Mouse (Mus musculus) heart, embryonic 13.5 days (tissue): Measurements from ENCODE around the gene Lrrc1. TPM values are rescaled to one million over a fixed set of nuclear protein-coding genes. Genes with fewer than 3 reads are reported as not detected.

ENCODE experiments used
- ATAC-seq: fragments of 200-750 bp; cut with Nextera tagmentation; 2 replicates; pipeline ENCODE4 v1.8.0; 2017; ENCODE audit warnings: moderate TSS enrichment; ENCODE audit not compliant: insufficient number of reproducible peaks, low FRiP score, low TSS enrichment; ENCODE audit errors: extremely low read depth
- H3K27ac ChIP-seq: fragments of 300-500 bp; sonication (generic); replicated peaks from 2 replicates; pipeline ENCODE4 v1.5.1; 2015; ENCODE audit warnings: moderate library complexity, mild to moderate bottlenecking, inconsistent platforms
- H3K27me3 ChIP-seq: fragments of 300-500 bp; sonication (generic); replicated peaks from 2 replicates; pipeline ENCODE4 v1.6.1; 2015; ENCODE audit warnings: mild to moderate bottlenecking, inconsistent platforms
- H3K36me3 ChIP-seq: fragments of 300-500 bp; sonication (generic); 2 replicates; pipeline ENCODE4 v1.6.1; 2015; ENCODE audit warnings: mild to moderate bottlenecking, inconsistent platforms
- H3K4me1 ChIP-seq: fragments of 300-500 bp; sonication (generic); 2 replicates; pipeline ENCODE4 v1.6.1; 2015; ENCODE audit warnings: inconsistent platforms
- H3K4me2 ChIP-seq: fragments of 300-500 bp; sonication (generic); 2 replicates; pipeline ENCODE4 v1.6.1; 2015; ENCODE audit warnings: inconsistent platforms, mild to moderate bottlenecking, moderate library complexity
- H3K4me3 ChIP-seq: fragments of 300-500 bp; sonication (generic); 2 replicates; pipeline ENCODE4 v1.5.1; 2015; ENCODE audit warnings: moderate library complexity, mild to moderate bottlenecking, inconsistent platforms
- H3K9ac ChIP-seq: fragments of 300-500 bp; sonication (generic); 2 replicates; pipeline ENCODE4 v1.6.1; 2015; ENCODE audit warnings: inconsistent platforms, mild to moderate bottlenecking, moderate library complexity
- H3K9me3 ChIP-seq: fragments of 300-500 bp; sonication (generic); 2 replicates; pipeline ENCODE4 v1.6.1; 2016; ENCODE audit warnings: inconsistent platforms
- WGBS: fragments of 180-500 bp; shearing (Covaris S2); methylation state at CpG from one replicate; pipeline ENCODE4 v1.1.7; 2015; ENCODE audit warnings: mixed read lengths; 5-methylcytosine and 5-hydroxymethylcytosine counted together
- polyA plus RNA-seq: library from polyadenylated mRNA; unstranded; fragments of >200 nt; fragmentation: Nextera tagmentation; extraction: Ambion mirVana; gene quantifications from 2 replicates; pipeline ENCODE4 v1.2.1, GENCODE M21; 2015

Lrrc1 gene
- polyA plus RNA-seq, 1 experiment from 2014 or later: 12.6 TPM

GRCm38 (mm10) chr9:77525595-77526295 lies 18.9 kb downstream of the Lrrc1 start:
- Histone ChIP-seq H3K27ac (0 out of 2 replicates have a peak overlapping the region, but pooled peaks have one; percentile 10), H3K27me3 (no peaks in the 10 kb centered on the region), H3K9ac (no peak overlapping the region), H3K36me3 (no peaks in the 10 kb centered on the region), H3K9me3 (no peaks in the 10 kb centered on the region), H3K4me2 (no peak overlapping the region), H3K4me1 (peaks cover 59% of the 10 kb centered on the region), H3K4me3 (no peak overlapping the region)
- no peak for ATAC-seq
- 83% methylated on average over 16 of the region's 16 CpGs for WGBS

GRCm38 (mm10) chr9:77523793-77524192 lies 20.9 kb downstream of the Lrrc1 start:
- H3K9ac ChIP-seq: no peak overlapping the region
- no peak overlapping the region for H3K4me2 ChIP-seq
- WGBS: 78% methylated on average over 4 of the region's 4 CpGs
- no peak overlapping the region for H3K27ac ChIP-seq
- H3K36me3 ChIP-seq: no peaks in the 10 kb centered on the region
- no peak for ATAC-seq
- no peaks in the 10 kb centered on the region for H3K9me3 ChIP-seq
- H3K27me3 ChIP-seq: no peaks in the 10 kb centered on the region
- no peak overlapping the region for H3K4me3 ChIP-seq
- peaks cover 55% of the 10 kb centered on the region for H3K4me1 ChIP-seq

- Histone ChIP-seq H3K36me3 (no peaks in the 10 kb centered on the region), H3K4me3 (no peak overlapping the region), H3K9ac (no peak overlapping the region), H3K4me1 (peaks cover 61% of the 10 kb centered on the region), H3K4me2 (no peak overlapping the region), H3K27ac (no peak overlapping the region), H3K27me3 (no peaks in the 10 kb centered on the region), H3K9me3 (no peaks in the 10 kb centered on the region)
- no peak for ATAC-seq
- WGBS: 89% methylated on average over 3 of the region's 3 CpGs
Observed at GRCm38 (mm10) chr9:77522476-77522875, 22.2 kb downstream of the Lrrc1 start.

- H3K4me1 ChIP-seq: peaks cover 66% of the 10 kb centered on the region
Observed at GRCm38 (mm10) chr9:77519198-77519597, 25.5 kb downstream of the Lrrc1 start.

GRCm38 (mm10) chr9:77516782-77517364 lies 27.8 kb downstream of the Lrrc1 start:
- Histone ChIP-seq H3K9me3 (no peaks in the 10 kb centered on the region), H3K9ac (no peak overlapping the region), H3K4me2 (no peak overlapping the region), H3K27me3 (no peaks in the 10 kb centered on the region), H3K36me3 (no peaks in the 10 kb centered on the region), H3K27ac (no peak overlapping the region), H3K4me3 (no peak overlapping the region), H3K4me1 (peaks cover 80% of the 10 kb centered on the region)
- WGBS: 79% methylated on average over 7 of the region's 7 CpGs
- ATAC-seq: no peak

More at GRCm38 (mm10) chr9:77519198-77519597, 25.5 kb downstream of the Lrrc1 start:
- WGBS: 17% methylated on average over 2 of the region's 2 CpGs
- Histone ChIP-seq H3K4me3 (no peak overlapping the region), H3K9me3 (no peaks in the 10 kb centered on the region), H3K9ac (no peak overlapping the region), H3K36me3 (no peaks in the 10 kb centered on the region), H3K27ac (no peak overlapping the region; the same call in 1 of the 2 replicates), H3K4me2 (no peak overlapping the region), H3K27me3 (no peaks in the 10 kb centered on the region)
- no peak for ATAC-seq

GRCm38 (mm10) chr9:77513892-77514291 lies 30.8 kb downstream of the Lrrc1 start:
- 66% methylated on average over 3 of the region's 3 CpGs for WGBS
- ATAC-seq: no peak

GRCm38 (mm10) chr9:77512220-77512619 lies 32.5 kb downstream of the Lrrc1 start:
- ATAC-seq: no peak
- no peaks in the 10 kb centered on the region for H3K9me3 ChIP-seq
- H3K36me3 ChIP-seq: no peaks in the 10 kb centered on the region
- H3K27me3 ChIP-seq: no peaks in the 10 kb centered on the region
- no peak overlapping the region; the same call in 1 of the 2 replicates for H3K27ac ChIP-seq
- no peak overlapping the region for H3K4me3 ChIP-seq
- peaks cover 60% of the 10 kb centered on the region for H3K4me1 ChIP-seq
- 0 out of 2 replicates have a peak overlapping the region, but pooled peaks have one; percentile 10 for H3K9ac ChIP-seq
- H3K4me2 ChIP-seq: no peak overlapping the region
- WGBS: 49% methylated on average over 6 of the region's 6 CpGs

More at GRCm38 (mm10) chr9:77513892-77514291, 30.8 kb downstream of the Lrrc1 start:
- H3K36me3 ChIP-seq: no peaks in the 10 kb centered on the region
- no peak overlapping the region for H3K9ac ChIP-seq
- H3K27ac ChIP-seq: no peak overlapping the region
- H3K4me3 ChIP-seq: no peak overlapping the region
- no peak overlapping the region for H3K4me2 ChIP-seq
- no peaks in the 10 kb centered on the region for H3K9me3 ChIP-seq
- H3K4me1 ChIP-seq: peaks cover 74% of the 10 kb centered on the region
- H3K27me3 ChIP-seq: no peaks in the 10 kb centered on the region

GRCm38 (mm10) chr9:77510574-77510973 lies 34.1 kb downstream of the Lrrc1 start:
- WGBS: 81% methylated on average over 8 of the region's 8 CpGs

GRCm38 (mm10) chr9:77507743-77508394 lies 36.8 kb downstream of the Lrrc1 start:
- Histone ChIP-seq H3K9me3 (no peaks in the 10 kb centered on the region), H3K4me2 (no peak overlapping the region), H3K27me3 (no peaks in the 10 kb centered on the region), H3K4me3 (no peak overlapping the region), H3K4me1 (peaks cover 36% of the 10 kb centered on the region), H3K27ac (no peak overlapping the region), H3K9ac (no peak overlapping the region), H3K36me3 (no peaks in the 10 kb centered on the region)
- ATAC-seq: no peak
- 81% methylated on average over 3 of the region's 3 CpGs for WGBS

More at GRCm38 (mm10) chr9:77510574-77510973, 34.1 kb downstream of the Lrrc1 start:
- Histone ChIP-seq H3K4me3 (no peak overlapping the region), H3K36me3 (no peaks in the 10 kb centered on the region), H3K4me1 (peaks cover 45% of the 10 kb centered on the region), H3K9ac (no peak overlapping the region), H3K27me3 (no peaks in the 10 kb centered on the region), H3K9me3 (no peaks in the 10 kb centered on the region), H3K27ac (no peak overlapping the region), H3K4me2 (no peak overlapping the region)
- ATAC-seq: no peak

- Histone ChIP-seq H3K36me3 (no peaks in the 10 kb centered on the region), H3K27ac (peak overlapping the region; percentile 74), H3K4me1 (peaks cover 46% of the 10 kb centered on the region), H3K4me3 (no peak overlapping the region), H3K4me2 (peak overlapping the region; percentile 51), H3K9ac (0 out of 2 replicates have a peak overlapping the region, but pooled peaks have one; percentile 37), H3K9me3 (no peaks in the 10 kb centered on the region), H3K27me3 (no peaks in the 10 kb centered on the region)
- WGBS: 70% methylated on average over 14 of the region's 14 CpGs
- ATAC-seq: no peak
Observed at GRCm38 (mm10) chr9:77502548-77503438, 41.9 kb downstream of the Lrrc1 start.

- Histone ChIP-seq H3K9me3 (no peaks in the 10 kb centered on the region), H3K9ac (no peak overlapping the region), H3K4me1 (peaks cover 53% of the 10 kb centered on the region), H3K36me3 (no peaks in the 10 kb centered on the region), H3K4me2 (no peak overlapping the region), H3K4me3 (no peak overlapping the region), H3K27ac (no peak overlapping the region), H3K27me3 (no peaks in the 10 kb centered on the region)
- no peak for ATAC-seq
- 83% methylated on average over 6 of the region's 6 CpGs for WGBS
Observed at GRCm38 (mm10) chr9:77502171-77502547, 42.5 kb downstream of the Lrrc1 start.
